Mouse (Mus musculus) adrenal gland, adult 8-10 months (tissue): ENCODE results near the gene Rbm8a. TPM values are rescaled to one million over a fixed set of nuclear protein-coding genes. Genes with fewer than 3 reads are reported as not detected.
A peak's percentile ranks its signal among the peaks of the same experiment; 100 is the strongest.

ENCODE experiments used
- DNase-seq: peaks from one replicate; pipeline ENCODE4 v3.0.0; 2022
- total RNA-seq, 4 experiments: library from RNA; stranded (reverse); gene quantifications; 2 replicates each; pipeline ENCODE4 v1.2.4; 2022

Gene Rbm8a
- total RNA-seq, 4 experiments from 2014 or later, result 54.6 to 101 (median 71.7) TPM

GRCm38 (mm10) chr3:96671519-96671918 is 41.8 kb downstream of the Rbm8a start:
- DNase-seq, result no peak

GRCm38 (mm10) chr3:96673514-96673913 is 43.8 kb downstream of the Rbm8a start:
- no peak for DNase-seq

GRCm38 (mm10) chr3:96674442-96674841 is 44.7 kb downstream of the Rbm8a start:
- DNase-seq, result no peak

GRCm38 (mm10) chr3:96675171-96675570 is 45.4 kb downstream of the Rbm8a start:
- DNase-seq, result no peak

GRCm38 (mm10) chr3:96675690-96676089 is 46.0 kb downstream of the Rbm8a start:
- no peak for DNase-seq

GRCm38 (mm10) chr3:96678456-96678855 is 48.7 kb downstream of the Rbm8a start:
- no peak for DNase-seq

- DNase-seq, result peak; percentile 77
Observed at GRCm38 (mm10) chr3:96679159-96679674, 49.5 kb downstream of the Rbm8a start.

- DNase-seq, result no peak
Observed at GRCm38 (mm10) chr3:96680269-96680956, 50.7 kb downstream of the Rbm8a start.

Other genes with a start within 250 kb of the Rbm8a start
- not detected for gene BC107364, start 177.6 kb upstream of the Rbm8a start, total RNA-seq
- gene Hfe2, start 104.8 kb upstream of the Rbm8a start, total RNA-seq, result under 1 TPM in 1 of 4 experiments, not detected in 3; 0.27 TPM
- 100 to 1,000 TPM; 374 to 825 (median 652) TPM for gene Txnip, start 72.0 kb upstream of the Rbm8a start, total RNA-seq
- gene Gm16253, start 52.9 kb upstream of the Rbm8a start, total RNA-seq, result not detected
- gene Polr3gl, start 35.8 kb upstream of the Rbm8a start, total RNA-seq, result 10 to 100 TPM; 35.7 to 54.5 (median 40.0) TPM
- 1 to 10 TPM; 1.1 to 2.3 (median 1.7) TPM for gene Ankrd34a, start 33.3 kb upstream of the Rbm8a start, total RNA-seq
- 10 to 100 TPM; 47.8 to 57.8 (median 54.5) TPM for gene Lix1l, start 28.8 kb upstream of the Rbm8a start, total RNA-seq
- gene Pex11b, start 5.4 kb downstream of the Rbm8a start, total RNA-seq, result 10 to 100 TPM; 51.1 to 60.0 (median 56.2) TPM
- gene Gm42957, start 5.5 kb downstream of the Rbm8a start, total RNA-seq, result under 1 TPM; 0.32 to 0.80 (median 0.40) TPM
- 1 to 10 TPM; 1.5 to 2.4 (median 1.8) TPM for gene Itga10, start 15.7 kb downstream of the Rbm8a start, total RNA-seq
- 1 to 10 TPM; 3.1 to 9.9 (median 5.0) TPM for gene Ankrd35, start 40.2 kb downstream of the Rbm8a start, total RNA-seq
- gene Pias3, start 66.5 kb downstream of the Rbm8a start, total RNA-seq, result 10 to 100 TPM; 27.3 to 38.0 (median 32.6) TPM
- gene Nudt17, start 78.6 kb downstream of the Rbm8a start, total RNA-seq, result 1 to 10 TPM; 1.1 to 2.6 (median 1.6) TPM
- gene Polr3c, start 97.7 kb downstream of the Rbm8a start, total RNA-seq, result 10 to 100 TPM; 30.0 to 33.4 (median 31.1) TPM
- gene Rnf115, start 97.7 kb downstream of the Rbm8a start, total RNA-seq, result 10 to 100 TPM; 34.0 to 45.9 (median 39.5) TPM
- gene Pdzk1, start 199.4 kb downstream of the Rbm8a start, total RNA-seq, result under 1 TPM in 1 of 4 experiments, not detected in 3; 0.22 TPM
- gene Cd160, start 199.4 kb downstream of the Rbm8a start, total RNA-seq, result under 1 TPM in 2 of 4 experiments, not detected in 2; 0.23 to 0.27 TPM